ENCODE assay signal across 19 mouse cellular contexts in the genomic region with DNA sequence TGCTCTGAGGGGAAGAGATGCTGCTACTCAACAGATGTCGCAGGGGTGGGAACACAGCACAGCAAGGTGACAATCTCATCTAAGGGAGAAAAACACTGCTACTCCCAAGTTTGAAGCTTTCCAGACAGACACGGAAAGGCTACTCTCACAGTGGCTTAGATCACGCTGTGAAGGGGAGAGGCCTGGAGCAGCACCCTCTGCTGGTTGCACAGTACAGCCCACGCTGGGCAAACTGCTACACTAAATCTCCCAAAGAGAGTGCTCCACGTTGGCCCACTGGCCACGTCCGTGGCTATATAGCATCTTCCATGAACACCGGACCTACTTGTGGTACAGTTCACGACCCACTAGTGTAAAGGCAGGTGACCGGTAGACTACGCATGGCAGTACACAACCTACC. TPM values are rescaled to one million over a fixed set of nuclear protein-coding genes. Genes with fewer than 3 reads are reported as not detected.
DNase-seq lines count a peak whose midpoint lies in the region; ATAC-seq and TF ChIP-seq lines count a peak whose summit lies in the region.
"Had no signal": no experiment of that assay in that cellular context is flagged by ENCODE, and none has a peak within 500 bp of the region (broad histone marks: within the 10 kb centered on the region; RNA-seq: fewer than 3 reads in every experiment).

No protein-coding gene starts in this region.

- no peak overlapping the region for H3K27ac ChIP-seq in heart, adult 2 months
- H3K27ac ChIP-seq in heart, embryonic 12.5 days (ENCODE audit: poor library complexity, severe bottlenecking): no peak overlapping the region
- no peak overlapping the region for H3K27ac ChIP-seq in liver, postnatal 0 days (ENCODE audit: low read depth)
- no peak overlapping the region for H3K27ac ChIP-seq in liver, embryonic 12.5 days
- H3K27ac ChIP-seq: embryonic facial prominence, embryonic 15.5 days; forebrain, embryonic 12.5 days; heart, embryonic 10.5 days; limb, embryonic 10.5 days; macrophage had no signal

- no peaks in the 10 kb centered on the region for H3K79me2 ChIP-seq in heart, adult 2 months (replicated peaks; ENCODE audit: control insufficient read depth, insufficient read depth, low read length)

- no peak for ATAC-seq in heart, embryonic 12.5 days (ENCODE audit: insufficient number of reproducible peaks, low FRiP score)
- ATAC-seq in liver, postnatal 0 days: no peak
- no peak for ATAC-seq in liver, embryonic 12.5 days
- ATAC-seq: hindbrain, embryonic 16.5 days; midbrain, embryonic 16.5 days had no signal

- peak; percentile 43 for TF ChIP-seq CTCF in heart, adult 2 months (IDR thresholded peaks at IDR 0.05)
- peak; percentile 33; the same call in 1 of the 2 replicates for TF ChIP-seq CTCF in liver, postnatal 0 days (IDR thresholded peaks at IDR 0.05; ENCODE audit: low read depth)
- peak; percentile 19; the same call in 1 of the 2 replicates for TF ChIP-seq CTCF in brain, embryonic 14.5 days (IDR thresholded peaks at IDR 0.05; ENCODE audit: borderline replicate concordance, extremely low read depth, insufficient read depth, insufficient read length)

- no peak for TF ChIP-seq POLR2A in heart, adult 2 months (IDR thresholded peaks at IDR 0.05; ENCODE audit: insufficient read depth, low read depth, low read length)
- no peak for TF ChIP-seq POLR2A in brain, embryonic 14.5 days (IDR thresholded peaks at IDR 0.05; ENCODE audit: borderline replicate concordance, extremely low read depth, insufficient read depth, insufficient read length, poor library complexity, severe bottlenecking)

- 86% methylated on average over 11 of the region's 11 CpGs for WGBS in heart, adult 2 months
- 83% methylated on average over 11 of the region's 11 CpGs for WGBS in heart, embryonic 12.5 days
- 83% methylated on average over 11 of the region's 11 CpGs for WGBS in liver, postnatal 0 days (ENCODE audit: insufficient replicate concordance)
- WGBS in liver, embryonic 12.5 days (ENCODE audit: insufficient replicate concordance): 83% methylated on average over 11 of the region's 11 CpGs

- no peaks in the 10 kb centered on the region for H3K36me3 ChIP-seq in heart, adult 2 months (ENCODE audit: control insufficient read depth, insufficient read depth, low read length)
- H3K36me3 ChIP-seq in heart, embryonic 12.5 days: peaks cover 88% of the 10 kb centered on the region
- peaks cover 62% of the 10 kb centered on the region for H3K36me3 ChIP-seq in liver, postnatal 0 days (replicated peaks; ENCODE audit: insufficient read depth, low read length)
- peaks cover 95% of the 10 kb centered on the region for H3K36me3 ChIP-seq in liver, embryonic 12.5 days

- H3K9me3 ChIP-seq in heart, embryonic 12.5 days (replicated peaks): no peaks in the 10 kb centered on the region
- no peaks in the 10 kb centered on the region for H3K9me3 ChIP-seq in liver, postnatal 0 days (ENCODE audit: low read length)
- no peaks in the 10 kb centered on the region for H3K9me3 ChIP-seq in liver, embryonic 12.5 days (replicated peaks)
- H3K9me3 ChIP-seq: embryonic facial prominence, embryonic 15.5 days; forebrain, embryonic 12.5 days; heart, embryonic 10.5 days; limb, embryonic 10.5 days had no signal

- no peaks in the 10 kb centered on the region for H3K27me3 ChIP-seq in heart, adult 2 months (ENCODE audit: control insufficient read depth, insufficient read depth, low read length)
- H3K27me3 ChIP-seq in heart, embryonic 12.5 days (replicated peaks): no peaks in the 10 kb centered on the region
- no peaks in the 10 kb centered on the region for H3K27me3 ChIP-seq in liver, postnatal 0 days (ENCODE audit: insufficient read depth, low read length)
- H3K27me3 ChIP-seq in liver, embryonic 12.5 days (replicated peaks): no peaks in the 10 kb centered on the region
- H3K27me3 ChIP-seq: embryonic facial prominence, embryonic 15.5 days; forebrain, embryonic 12.5 days had no signal

- no peak for TF ChIP-seq EP300 in heart, adult 2 months (IDR thresholded peaks at IDR 0.05; ENCODE audit: insufficient read depth, low read depth, low read length)
- TF ChIP-seq EP300 in liver, postnatal 0 days (IDR thresholded peaks at IDR 0.05; ENCODE audit: low read depth): no peak

- no peak overlapping the region for H3K4me2 ChIP-seq in heart, embryonic 12.5 days
- H3K4me2 ChIP-seq in liver, postnatal 0 days (ENCODE audit: low read depth, low read length): no peak overlapping the region
- H3K4me2 ChIP-seq in liver, embryonic 12.5 days: no peak overlapping the region
- H3K4me2 ChIP-seq: embryonic facial prominence, embryonic 15.5 days; forebrain, embryonic 12.5 days had no signal

- no peak for DNase-seq in heart, adult 2 months
- DNase-seq in liver, postnatal 0 days: no peak
- DNase-seq in ES-CJ7 (ENCODE audit: low read depth, low spot score): peak; percentile 36
- DNase-seq in brain, embryonic 14.5 days (ENCODE audit: low read depth): no peak
- DNase-seq in kidney, postnatal 25 days: no peak
- DNase-seq in layer of hippocampus, postnatal 25 days (ENCODE audit: extremely low spot score in 1 of 2, low spot score in 1 of 2): no peak
- DNase-seq: cerebellum, adult 11-12 months; gastrocnemius, postnatal 25 days; lung, adult 18-20 months; right cerebral cortex, postnatal 4 days had no signal

- no peaks in the 10 kb centered on the region for H3K4me1 ChIP-seq in heart, adult 2 months (ENCODE audit: control insufficient read depth, insufficient read depth, low read length)
- peaks cover 2% of the 10 kb centered on the region; the same call in 1 of the 2 replicates for H3K4me1 ChIP-seq in heart, embryonic 12.5 days (replicated peaks)
- no peaks in the 10 kb centered on the region for H3K4me1 ChIP-seq in liver, postnatal 0 days (ENCODE audit: insufficient read depth)
- H3K4me1 ChIP-seq in liver, embryonic 12.5 days: no peaks in the 10 kb centered on the region
- H3K4me1 ChIP-seq: embryonic facial prominence, embryonic 15.5 days; forebrain, embryonic 12.5 days; limb, embryonic 10.5 days had no signal

- intact Hi-C loops in heart, adult 2 months (cut with DNase I): loop anchor here (10.0 kb wide), 1 partner anchor 975 kb away; no protein-coding TSS in a partner anchor

- H3K9ac ChIP-seq in heart, adult 2 months (ENCODE audit: low read depth, low read length): no peak overlapping the region
- no peak overlapping the region for H3K9ac ChIP-seq in heart, embryonic 12.5 days
- H3K9ac ChIP-seq in liver, postnatal 0 days (replicated peaks): no peak overlapping the region
- no peak overlapping the region for H3K9ac ChIP-seq in liver, embryonic 12.5 days
- H3K9ac ChIP-seq: embryonic facial prominence, embryonic 15.5 days; forebrain, embryonic 12.5 days had no signal

- no peak overlapping the region for H3K4me3 ChIP-seq in heart, adult 2 months
- no peak overlapping the region for H3K4me3 ChIP-seq in heart, embryonic 12.5 days
- no peak overlapping the region for H3K4me3 ChIP-seq in liver, postnatal 0 days (ENCODE audit: low read depth, low read length)
- no peak overlapping the region for H3K4me3 ChIP-seq in liver, embryonic 12.5 days
- H3K4me3 ChIP-seq: embryonic facial prominence, embryonic 15.5 days; forebrain, embryonic 12.5 days; heart, embryonic 10.5 days; limb, embryonic 10.5 days had no signal

RNA-seq across cellular contexts. Expression of a gene that starts 16.2 kb away (rescaled TPM):
- total RNA-seq in heart, adult 2 months (2021): 100 to 1,000 TPM in 1 of 2 experiments, 10 to 100 TPM in 1; 76.8 to 112 TPM
- 44.7 and 55.9 TPM in 2 replicates for polyA plus RNA-seq in heart, adult 2 months (2012; rRNA removed)
- polyA plus RNA-seq in heart, embryonic 12.5 days (2016; fragmentation: Nextera tagmentation; extraction: Ambion mirVana): 74.4 and 75.2 TPM in 2 replicates
- polyA plus RNA-seq in liver, postnatal 0 days (2015; fragmentation: Nextera tagmentation; extraction: Ambion mirVana): 30.5 and 33.4 TPM in 2 replicates
- 61.2 and 66.4 TPM in 2 replicates for polyA plus RNA-seq in liver, embryonic 12.5 days (2016; fragmentation: Nextera tagmentation; extraction: Ambion mirVana)
- polyA plus RNA-seq in brain, embryonic 14.5 days (2012; rRNA removed): 98.4 and 105 TPM in 2 replicates
- total RNA-seq in layer of hippocampus, postnatal 25 days (2021): 100 to 1,000 TPM; 109 to 110 TPM

RNA-seq across cellular contexts. Expression of a gene that starts 20.2 kb away (rescaled TPM):
- 1 to 10 TPM; 6.2 to 7.8 TPM for total RNA-seq in heart, adult 2 months (2021)
- 3.1 and 4.7 TPM in 2 replicates for polyA plus RNA-seq in heart, adult 2 months (2012; rRNA removed)
- polyA plus RNA-seq in heart, embryonic 12.5 days (2016; fragmentation: Nextera tagmentation; extraction: Ambion mirVana): 11.6 and 13.3 TPM in 2 replicates
- 40.5 and 41.9 TPM in 2 replicates for polyA plus RNA-seq in liver, postnatal 0 days (2015; fragmentation: Nextera tagmentation; extraction: Ambion mirVana)
- 67.9 and 68.6 TPM in 2 replicates for polyA plus RNA-seq in liver, embryonic 12.5 days (2016; fragmentation: Nextera tagmentation; extraction: Ambion mirVana)
- polyA plus RNA-seq in brain, embryonic 14.5 days (2012; rRNA removed): 24.1 and 41.3 TPM in 2 replicates
- 10 to 100 TPM; 52.4 to 59.1 TPM for total RNA-seq in layer of hippocampus, postnatal 25 days (2021)
